Mouse (Mus musculus): ENCODE results near the gene Ciz1.

- TF ChIP-seq CTCF (IDR thresholded peaks at IDR 0.05; ENCODE audit: borderline replicate concordance, insufficient read depth, low read depth, low read length) = no peak
- no peak for TF ChIP-seq POLR2A (IDR thresholded peaks at IDR 0.05; ENCODE audit: borderline replicate concordance, insufficient read depth, low read length)
Measured at GRCm38 (mm10) chr2:32389157-32389556, 37.0 kb downstream of the Ciz1 start.
